Mouse (Mus musculus) sigmoid colon, adult 10 weeks (tissue): ENCODE results near the gene Desi2. TPM values are rescaled to one million over a fixed set of nuclear protein-coding genes. Genes with fewer than 3 reads are reported as not detected.

Source experiments
- polyA plus RNA-seq: library from polyadenylated mRNA; stranded (reverse); fragments of 350-450 nt; fragmentation: Illumina TruSeq; extraction: RNeasy Lipid Tissue Mini Kit (QIAGEN cat#74804); gene quantifications from one replicate; pipeline ENCODE4 v1.2.3, GENCODE M21; 2014; ENCODE audit warnings: low read depth, low replicate concordance

Gene Desi2
- 56.4 TPM for polyA plus RNA-seq

DNA sequence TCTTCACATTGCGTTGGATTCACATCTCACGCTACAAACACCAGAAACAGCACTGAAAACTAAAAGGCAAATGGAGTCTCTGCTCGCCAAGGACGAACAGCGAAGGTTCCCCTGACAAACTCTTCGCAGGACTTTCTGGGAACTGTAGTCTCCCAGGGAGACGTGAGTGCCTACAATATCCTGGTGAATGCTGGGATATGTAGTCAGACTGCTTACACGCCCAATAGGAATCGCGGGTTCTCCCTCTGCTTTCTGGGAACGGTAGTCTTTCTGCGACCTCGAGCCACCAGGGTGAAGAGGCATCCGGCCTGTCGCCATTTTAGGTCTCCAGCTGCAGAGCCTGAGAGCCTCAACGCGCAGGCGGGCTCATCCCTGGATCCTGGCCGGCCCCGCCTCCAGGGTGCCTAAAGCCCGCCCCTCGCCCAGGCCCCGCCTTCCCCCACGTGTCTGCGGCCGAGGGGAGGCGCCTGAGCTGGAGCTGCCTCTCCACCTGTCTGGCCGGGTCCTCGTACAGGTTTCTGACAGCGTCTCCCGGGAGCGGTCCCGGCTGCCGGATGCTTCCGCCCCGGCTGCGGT lies at the start of gene Desi2:
Gene Desi2 (plus strand): TSS at position 202 of the 576 bp plus-strand sequence.

Other genes starting within 250 kb of the Desi2 start
- gene Catspere2, start 204.0 kb upstream of the Desi2 start, polyA plus RNA-seq, result 4.5 TPM
- 666 TPM for gene Cox20, start 131.7 kb downstream of the Desi2 start, polyA plus RNA-seq
- 1,067 TPM for gene Hnrnpu, start 150.4 kb downstream of the Desi2 start, polyA plus RNA-seq
- gene Efcab2, start 218.7 kb downstream of the Desi2 start, polyA plus RNA-seq, result 9.6 TPM